Mouse (Mus musculus) liver, adult 2 months (tissue): Measurements from ENCODE around the gene Trpv6. TPM values are rescaled to one million over a fixed set of nuclear protein-coding genes. Genes with fewer than 3 reads are reported as not detected.

Experiments
- DNase-seq: peaks from one replicate; pipeline ENCODE4 v3.0.0-alpha.2; 2011; ENCODE audit warnings: low read depth, low spot score; ENCODE audit errors: extremely low read depth
- H3K27ac ChIP-seq: fragments of 200-500 bp; replicated peaks from 2 replicates; pipeline ENCODE4 v1.5.1; 2012; ENCODE audit warnings: low read depth, mild to moderate bottlenecking, control low read depth, inconsistent platforms, low read length; ENCODE audit not compliant: insufficient read depth
- H3K27me3 ChIP-seq: fragments of 200-500 bp; 2 replicates; pipeline ENCODE4 v1.6.1; 2012; ENCODE audit warnings: mild to moderate bottlenecking, moderate library complexity, low read length, inconsistent platforms; ENCODE audit not compliant: control insufficient read depth, insufficient read depth
- H3K36me3 ChIP-seq: fragments of 200-500 bp; 2 replicates; pipeline ENCODE4 v1.6.1; 2012; ENCODE audit warnings: low read length, inconsistent platforms; ENCODE audit not compliant: control insufficient read depth, insufficient read depth
- H3K4me1 ChIP-seq: fragments of 200-500 bp; 2 replicates; pipeline ENCODE4 v1.6.1; 2011; ENCODE audit warnings: low read length; ENCODE audit not compliant: control insufficient read depth, insufficient read depth
- H3K4me3 ChIP-seq: fragments of 200-500 bp; 2 replicates; pipeline ENCODE4 v1.5.1; 2011; ENCODE audit warnings: low read depth, mild to moderate bottlenecking, control low read depth, low read length, moderate library complexity; ENCODE audit not compliant: insufficient read depth
- H3K79me2 ChIP-seq: fragments of 200-500 bp; 2 replicates; pipeline ENCODE4 v1.6.1; 2012; ENCODE audit warnings: inconsistent platforms, mild to moderate bottlenecking, low read length, moderate library complexity; ENCODE audit not compliant: control insufficient read depth, insufficient read depth
- H3K9ac ChIP-seq: fragments of 200-500 bp; 2 replicates; pipeline ENCODE4 v1.6.1; 2012; ENCODE audit warnings: low read depth, mild to moderate bottlenecking, control low read depth, inconsistent platforms, low read length
- CTCF ChIP-seq: fragments of 200-500 bp; IDR thresholded peaks from 2 replicates; pipeline ENCODE4 v1.5.1; 2011; ENCODE audit warnings: low read depth, low read length, control low read depth
- POLR2A ChIP-seq: fragments of 200-500 bp; IDR thresholded peaks from 2 replicates; pipeline ENCODE4 v1.6.1; 2011; ENCODE audit warnings: low read length, control low read depth; ENCODE audit not compliant: insufficient read depth; ENCODE audit errors: extremely low read depth
- WGBS: fragments of 180-500 bp; shearing (Covaris S2); methylation state at CpG from one replicate; pipeline ENCODE4 v1.1.7; 2018; 5-methylcytosine and 5-hydroxymethylcytosine counted together
- polyA plus RNA-seq: library from polyadenylated mRNA; depleted of rRNA; stranded (reverse); fragments of >200 nt; gene quantifications from 2 replicates; pipeline ENCODE4 v1.2.3, GENCODE M21; 2012; rRNA removed
- total RNA-seq: library from RNA; depleted of rRNA; stranded (reverse); fragments of >200 nt; gene quantifications from 2 replicates; pipeline ENCODE4 v1.2.3, GENCODE M21; 2014; rRNA removed

Gene Trpv6
- not detected in 2 replicates for total RNA-seq
- not detected in 2 replicates for polyA plus RNA-seq

- no peak for TF ChIP-seq CTCF
- no peak for TF ChIP-seq POLR2A
- no peak within 1 kb of the TSS for H3K4me3 ChIP-seq
- no peaks in the 10 kb centered on the region for H3K27me3 ChIP-seq
- H3K4me1 ChIP-seq: no peaks in the 10 kb centered on the region
- no peak within 1 kb of the TSS for H3K27ac ChIP-seq
- no peaks in the 10 kb centered on the region for H3K36me3 ChIP-seq
- H3K79me2 ChIP-seq: no peaks in the 10 kb centered on the region
- no peak within 1 kb of the TSS for H3K9ac ChIP-seq
- 27% methylated on average over 5 of the region's 5 CpGs for WGBS
- no peak for DNase-seq
These were observed at the start of gene Trpv6 for GRCm38 (mm10) chr6:41636178-41636577. Gene Trpv6, minus strand, starts transcription at chr6:41636405.

- no peak for TF ChIP-seq CTCF
- TF ChIP-seq POLR2A: no peak
- DNase-seq: no peak
- Histone ChIP-seq H3K79me2 (no peaks in the 10 kb centered on the region), H3K4me1 (no peaks in the 10 kb centered on the region), H3K36me3 (no peaks in the 10 kb centered on the region), H3K9ac (no peak overlapping the region), H3K27ac (no peak overlapping the region), H3K27me3 (no peaks in the 10 kb centered on the region), H3K4me3 (no peak overlapping the region)
- WGBS: 81% methylated on average over 3 of the region's 3 CpGs
These were observed 49.4 kb upstream of the Trpv6 start for GRCm38 (mm10) chr6:41685596-41685995.

- Histone ChIP-seq H3K4me3 (no peak overlapping the region), H3K4me1 (no peaks in the 10 kb centered on the region), H3K27me3 (no peaks in the 10 kb centered on the region), H3K36me3 (no peaks in the 10 kb centered on the region), H3K27ac (no peak overlapping the region), H3K79me2 (no peaks in the 10 kb centered on the region), H3K9ac (no peak overlapping the region)
- 66% methylated on average over 5 of the region's 5 CpGs for WGBS
- no peak for TF ChIP-seq POLR2A
- TF ChIP-seq CTCF: no peak
- DNase-seq: no peak
These were observed 48.7 kb upstream of the Trpv6 start for GRCm38 (mm10) chr6:41684911-41685310.

- Histone ChIP-seq H3K79me2 (no peaks in the 10 kb centered on the region), H3K27me3 (no peaks in the 10 kb centered on the region), H3K36me3 (no peaks in the 10 kb centered on the region), H3K27ac (no peak within 1 kb of the TSS), H3K4me1 (no peaks in the 10 kb centered on the region), H3K4me3 (no peak within 1 kb of the TSS), H3K9ac (no peak within 1 kb of the TSS)
- DNase-seq: no peak
- 87% methylated on average over 2 of the region's 2 CpGs for WGBS
- TF ChIP-seq CTCF (no peak), POLR2A (no peak)
These were observed 47.9 kb upstream of the Trpv6 start, which contains the start of gene Llcfc1 for GRCm38 (mm10) chr6:41684131-41684530. Gene Llcfc1, plus strand, starts transcription at chr6:41684431.

DNA sequence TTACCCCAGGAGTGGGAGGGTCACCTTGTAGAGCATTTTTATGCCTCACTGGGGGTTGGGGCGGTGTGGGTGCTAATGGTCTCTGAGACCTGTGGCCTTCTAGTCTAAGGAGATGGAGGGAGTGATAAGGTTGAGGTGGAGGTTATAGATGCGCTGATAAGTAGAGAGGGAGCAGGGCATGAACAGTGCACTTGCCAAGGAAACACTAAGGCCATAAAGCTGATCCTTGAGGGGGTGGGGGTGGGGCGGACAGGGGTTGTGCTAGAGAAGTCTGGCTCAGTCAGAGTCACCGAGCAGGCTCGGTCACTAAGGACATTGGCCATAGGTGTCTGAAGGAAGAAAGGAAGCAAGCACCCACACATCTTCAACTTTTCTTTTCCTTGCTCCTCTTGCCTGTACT, 45.5 kb upstream of the Trpv6 start:
- Histone ChIP-seq H3K4me3 (no peak overlapping the region), H3K36me3 (no peaks in the 10 kb centered on the region), H3K27me3 (no peaks in the 10 kb centered on the region), H3K79me2 (no peaks in the 10 kb centered on the region), H3K27ac (no peak overlapping the region), H3K9ac (no peak overlapping the region), H3K4me1 (no peaks in the 10 kb centered on the region)
- TF ChIP-seq CTCF (no peak), POLR2A (no peak)
- DNase-seq: no peak
- 79% methylated on average over 5 of the region's 5 CpGs for whole genome bisulfite sequencing

DNA sequence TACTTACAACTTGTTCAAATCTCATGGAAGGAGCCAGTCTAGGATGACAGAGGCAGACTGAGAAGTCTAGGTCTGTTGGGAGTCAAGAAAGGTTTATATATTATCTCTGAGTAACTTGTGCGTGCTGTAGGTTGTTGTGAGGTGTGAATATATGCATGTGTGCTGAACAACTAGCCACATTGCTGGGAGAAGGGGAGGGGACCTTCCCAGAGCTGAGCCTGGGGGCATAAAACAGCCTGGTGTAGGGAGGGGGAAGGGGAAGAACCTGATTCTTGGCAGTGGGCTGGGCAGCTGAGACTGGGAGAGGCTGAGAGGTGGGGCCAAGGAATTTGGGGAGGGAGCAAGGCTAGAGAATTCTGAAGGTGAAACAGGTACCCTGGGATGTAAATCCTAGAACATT, 44.5 kb upstream of the Trpv6 start, which contains the start of gene Trpv5:
Trpv5 (minus strand) TSS at position 101 of the 400 bp plus-strand sequence.
- Histone ChIP-seq H3K79me2 (no peaks in the 10 kb centered on the region), H3K27ac (no peak within 1 kb of the TSS), H3K9ac (no peak within 1 kb of the TSS), H3K36me3 (no peaks in the 10 kb centered on the region), H3K27me3 (no peaks in the 10 kb centered on the region), H3K4me1 (no peaks in the 10 kb centered on the region), H3K4me3 (no peak within 1 kb of the TSS)
- no peak for DNase-seq
- TF ChIP-seq POLR2A (no peak), CTCF (no peak)
- WGBS: 87% methylated on average over 1 of the region's 1 CpGs
